Mouse (Mus musculus) central nervous system, embryonic 14 days (tissue): ENCODE measurements around the gene Ankra2. TPM values are rescaled to one million over a fixed set of nuclear protein-coding genes. Genes with fewer than 3 reads are reported as not detected.

Experiments used
- polyA plus RNA-seq: library from polyadenylated mRNA; depleted of rRNA; stranded (reverse); fragments of >200 nt; gene quantifications from 2 replicates; pipeline ENCODE4 v1.2.3, GENCODE M21; 2012; rRNA removed

Ankra2 gene
- polyA plus RNA-seq, result 84.2 and 97.3 TPM in 2 replicates

GRCm38 (mm10) chr13:98262636-98263457 lies at the start of gene Ankra2, which contains the start of gene Utp15:
Ankra2 (plus strand) TSS chr13:98263074.
Utp15 (minus strand) TSS chr13:98263041.

DNA sequence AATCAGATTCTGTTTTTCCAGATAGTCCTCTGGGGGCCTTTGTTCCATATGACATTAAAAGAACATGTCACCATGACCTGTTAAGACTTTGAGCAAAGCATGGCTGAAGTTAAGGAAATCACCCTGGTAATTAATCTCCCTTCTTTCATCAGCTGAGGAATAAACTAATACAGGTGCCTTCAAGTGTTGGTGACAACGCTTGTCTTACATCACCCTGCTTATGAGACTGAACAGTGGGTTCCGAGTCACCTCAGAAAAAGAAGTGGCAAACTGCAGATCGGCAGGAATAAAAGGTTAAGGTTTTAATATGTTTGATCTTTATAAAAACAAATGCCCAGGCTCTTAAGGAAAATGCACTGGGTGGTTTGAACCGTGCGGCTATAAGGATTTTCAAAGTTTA lies 16.8 kb downstream of the Ankra2 start, which contains the start of gene Gm21976:
Gene Gm21976 (plus strand): TSS at position 202 of the 400 bp plus-strand sequence.

GRCm38 (mm10) chr13:98316480-98317245 lies 53.8 kb downstream of the Ankra2 start, which contains the start of gene Btf3:
Btf3 (minus strand) TSS chr13:98317006.

Other genes starting within 250 kb of the Ankra2 start
- 8.2 and 9.7 TPM in 2 replicates for gene Arhgef28, start 56.6 kb upstream of the Ankra2 start, polyA plus RNA-seq
- 19.8 and 21.4 TPM in 2 replicates for gene Utp15, start within 50 bp of the Ankra2 start, polyA plus RNA-seq
- not detected in 2 replicates for gene Gm21976, start 16.8 kb downstream of the Ankra2 start, polyA plus RNA-seq
- gene Btf3, start 53.9 kb downstream of the Ankra2 start, polyA plus RNA-seq, result 744 and 847 TPM in 2 replicates
- 3.8 and 8.0 TPM in 2 replicates for gene Foxd1, start 91.2 kb downstream of the Ankra2 start, polyA plus RNA-seq
- gene Gm10320, start 228.9 kb downstream of the Ankra2 start, polyA plus RNA-seq, result 0.25 and 0.99 TPM in 2 replicates